Mouse (Mus musculus): Measurements from ENCODE around the gene 4933407L21Rik.

- no peak for TF ChIP-seq CTCF (IDR thresholded peaks at IDR 0.05; ENCODE audit: control insufficient read depth, insufficient read depth, low read length)
- no peak for TF ChIP-seq POLR2A (IDR thresholded peaks at IDR 0.05; ENCODE audit: borderline replicate concordance, control insufficient read depth, low read depth, low read length)
These were observed 57.5 kb downstream of the 4933407L21Rik start for GRCm38 (mm10) chr1:85985784-85986183.

Measured in bone marrow, adult 2 months (tissue).